Mouse (Mus musculus) midbrain, embryonic 15.5 days (tissue): ENCODE results near the gene Psmd10. TPM values are rescaled to one million over a fixed set of nuclear protein-coding genes. Genes with fewer than 3 reads are reported as not detected.
A peak's percentile ranks its signal among the peaks of the same experiment; 100 is the strongest.

Experiments
- ATAC-seq: fragments of 200-750 bp; cut with Nextera tagmentation; replicated peaks from 2 replicates; pipeline ENCODE4 v1.8.0; 2017; ENCODE audit warnings: moderate TSS enrichment
- H3K27ac ChIP-seq: fragments of 300-500 bp; sonication (generic); 2 replicates; pipeline ENCODE4 v1.5.1; 2015; ENCODE audit warnings: mild to moderate bottlenecking, inconsistent platforms
- H3K27me3 ChIP-seq: fragments of 300-500 bp; sonication (generic); replicated peaks from 2 replicates; pipeline ENCODE4 v1.6.1; 2015; ENCODE audit warnings: inconsistent platforms
- H3K36me3 ChIP-seq: fragments of 300-500 bp; sonication (generic); replicated peaks from 2 replicates; pipeline ENCODE4 v1.6.1; 2015; ENCODE audit warnings: inconsistent platforms
- H3K4me1 ChIP-seq: fragments of 300-500 bp; sonication (generic); 2 replicates; pipeline ENCODE4 v1.6.1; 2015; ENCODE audit warnings: inconsistent platforms
- H3K4me2 ChIP-seq: fragments of 300-500 bp; sonication (generic); 2 replicates; pipeline ENCODE4 v1.6.1; 2015; ENCODE audit warnings: inconsistent platforms, mild to moderate bottlenecking, moderate library complexity
- H3K4me3 ChIP-seq: fragments of 300-500 bp; sonication (generic); 2 replicates; pipeline ENCODE4 v1.5.1; 2015; ENCODE audit warnings: mild to moderate bottlenecking, inconsistent platforms
- H3K9ac ChIP-seq: fragments of 300-500 bp; sonication (generic); 2 replicates; pipeline ENCODE4 v1.6.1; 2015; ENCODE audit warnings: mild to moderate bottlenecking, inconsistent platforms
- H3K9me3 ChIP-seq: fragments of 300-500 bp; sonication (generic); 2 replicates; pipeline ENCODE4 v1.6.1; 2016; ENCODE audit warnings: inconsistent platforms
- WGBS: fragments of 180-500 bp; shearing (Covaris S2); methylation state at CpG from one replicate; pipeline ENCODE4 v1.1.7; 2015; ENCODE audit warnings: mixed read lengths; 5-methylcytosine and 5-hydroxymethylcytosine counted together
- polyA plus RNA-seq: library from polyadenylated mRNA; unstranded; fragments of >200 nt; fragmentation: Nextera tagmentation; extraction: Ambion mirVana; gene quantifications from 2 replicates; pipeline ENCODE4 v1.2.1, GENCODE M21; 2015

Gene Psmd10
- polyA plus RNA-seq, result 43.5 and 46.1 TPM in 2 replicates

- WGBS, result 19% methylated on average over 23 of the region's 23 CpGs
Observed at GRCm38 (mm10) chrX:140956272-140956940, at the start of gene Psmd10, which contains the start of gene Atg4a. Psmd10 (minus strand) TSS chrX:140956728. Atg4a (plus strand) TSS chrX:140956907.

GRCm38 (mm10) chrX:140998885-140999284, 42.4 kb upstream of the Psmd10 start:
- Histone ChIP-seq H3K36me3 (no peaks in the 10 kb centered on the region), H3K4me3 (no peak overlapping the region), H3K27ac (no peak overlapping the region), H3K4me2 (no peak overlapping the region), H3K9ac (no peak overlapping the region), H3K4me1 (no peaks in the 10 kb centered on the region), H3K27me3 (no peaks in the 10 kb centered on the region; the same call in 1 of the 2 replicates), H3K9me3 (no peaks in the 10 kb centered on the region)
- ATAC-seq, result no peak

More at GRCm38 (mm10) chrX:140956272-140956940, at the start of gene Psmd10, which contains the start of gene Atg4a:
- Histone ChIP-seq H3K27me3 (peaks cover 6% of the 10 kb centered on the region), H3K9me3 (no peaks in the 10 kb centered on the region), H3K36me3 (no peaks in the 10 kb centered on the region), H3K27ac (peak within 1 kb of the TSS; percentile 66), H3K9ac (peak within 1 kb of the TSS; percentile 55), H3K4me1 (no peaks in the 10 kb centered on the region), H3K4me3 (peak within 1 kb of the TSS; percentile 55), H3K4me2 (peak within 1 kb of the TSS; percentile 53)
- peak; percentile 99 for ATAC-seq

- 50% methylated on average over 1 of the region's 1 CpGs for WGBS
- no peaks in the 10 kb centered on the region for H3K36me3 ChIP-seq
- H3K4me1 ChIP-seq, result no peaks in the 10 kb centered on the region
Observed at GRCm38 (mm10) chrX:140997912-140998545, 41.5 kb upstream of the Psmd10 start.

GRCm38 (mm10) chrX:140996909-140997516, 40.5 kb upstream of the Psmd10 start:
- ATAC-seq, result peak; percentile 76
- Histone ChIP-seq H3K4me1 (no peaks in the 10 kb centered on the region), H3K4me3 (no peak overlapping the region), H3K27me3 (no peaks in the 10 kb centered on the region; the same call in 1 of the 2 replicates), H3K36me3 (no peaks in the 10 kb centered on the region), H3K4me2 (no peak overlapping the region), H3K27ac (no peak overlapping the region), H3K9ac (no peak overlapping the region), H3K9me3 (no peaks in the 10 kb centered on the region)
- 73% methylated on average over 1 of the region's 1 CpGs for WGBS

More at GRCm38 (mm10) chrX:140997912-140998545, 41.5 kb upstream of the Psmd10 start:
- Histone ChIP-seq H3K27ac (no peak overlapping the region), H3K9me3 (no peaks in the 10 kb centered on the region), H3K9ac (no peak overlapping the region), H3K27me3 (no peaks in the 10 kb centered on the region; the same call in 1 of the 2 replicates), H3K4me3 (no peak overlapping the region), H3K4me2 (no peak overlapping the region)
- 0 out of 2 replicates have a peak, but pooled peaks have one; percentile 30 for ATAC-seq

GRCm38 (mm10) chrX:140985256-140985655, 28.7 kb upstream of the Psmd10 start:
- H3K9ac ChIP-seq, result no peak overlapping the region
- H3K27me3 ChIP-seq, result peaks cover 32% of the 10 kb centered on the region; the same call in 1 of the 2 replicates
- H3K27ac ChIP-seq, result no peak overlapping the region
- no peaks in the 10 kb centered on the region for H3K9me3 ChIP-seq
- H3K4me2 ChIP-seq, result no peak overlapping the region
- 0 out of 2 replicates have a peak, but pooled peaks cover 2% of the 10 kb centered on the region for H3K36me3 ChIP-seq
- no peaks in the 10 kb centered on the region for H3K4me1 ChIP-seq
- 83% methylated on average over 2 of the region's 2 CpGs for WGBS
- H3K4me3 ChIP-seq, result no peak overlapping the region
- ATAC-seq, result no peak

- Histone ChIP-seq H3K27ac (no peak overlapping the region), H3K4me2 (no peak overlapping the region), H3K9ac (no peak overlapping the region), H3K4me1 (no peaks in the 10 kb centered on the region), H3K9me3 (no peaks in the 10 kb centered on the region), H3K27me3 (peaks cover 36% of the 10 kb centered on the region; the same call in 1 of the 2 replicates), H3K4me3 (no peak overlapping the region), H3K36me3 (no peaks in the 10 kb centered on the region)
- ATAC-seq, result no peak
- 69% methylated on average over 6 of the region's 6 CpGs for WGBS
Observed at GRCm38 (mm10) chrX:140984795-140985194, 28.3 kb upstream of the Psmd10 start.

GRCm38 (mm10) chrX:140983206-140983960, 26.9 kb upstream of the Psmd10 start:
- Histone ChIP-seq H3K4me2 (no peak overlapping the region), H3K9ac (no peak overlapping the region), H3K27me3 (peaks cover 35% of the 10 kb centered on the region; the same call in 1 of the 2 replicates), H3K27ac (no peak overlapping the region), H3K36me3 (no peaks in the 10 kb centered on the region), H3K4me1 (no peaks in the 10 kb centered on the region), H3K4me3 (no peak overlapping the region), H3K9me3 (no peaks in the 10 kb centered on the region)
- WGBS, result 67% methylated on average over 6 of the region's 6 CpGs
- no peak for ATAC-seq

GRCm38 (mm10) chrX:140980163-140980562, 23.6 kb upstream of the Psmd10 start:
- Histone ChIP-seq H3K4me1 (no peaks in the 10 kb centered on the region), H3K4me3 (no peak overlapping the region), H3K27me3 (peaks cover 32% of the 10 kb centered on the region; the same call in 1 of the 2 replicates), H3K4me2 (no peak overlapping the region), H3K9ac (no peak overlapping the region), H3K27ac (no peak overlapping the region), H3K9me3 (no peaks in the 10 kb centered on the region), H3K36me3 (no peaks in the 10 kb centered on the region)
- no peak for ATAC-seq
- 75% methylated on average over 4 of the region's 4 CpGs for WGBS

- no peak overlapping the region for H3K9ac ChIP-seq
- WGBS, result 68% methylated on average over 2 of the region's 2 CpGs
- H3K27ac ChIP-seq, result no peak overlapping the region
- no peak overlapping the region for H3K4me2 ChIP-seq
- ATAC-seq, result no peak
- no peaks in the 10 kb centered on the region for H3K4me1 ChIP-seq
- H3K36me3 ChIP-seq, result no peaks in the 10 kb centered on the region
- H3K27me3 ChIP-seq, result peaks cover 30% of the 10 kb centered on the region; the same call in 1 of the 2 replicates
- H3K4me3 ChIP-seq, result no peak overlapping the region
- H3K9me3 ChIP-seq, result no peaks in the 10 kb centered on the region
Observed at GRCm38 (mm10) chrX:140979546-140979945, 23.0 kb upstream of the Psmd10 start.

- no peak overlapping the region for H3K4me3 ChIP-seq
- no peak for ATAC-seq
- H3K36me3 ChIP-seq, result no peaks in the 10 kb centered on the region
- H3K27ac ChIP-seq, result no peak overlapping the region
- no peak overlapping the region for H3K4me2 ChIP-seq
- H3K27me3 ChIP-seq, result peaks cover 30% of the 10 kb centered on the region; the same call in 1 of the 2 replicates
- 88% methylated on average over 1 of the region's 1 CpGs for WGBS
- no peak overlapping the region for H3K9ac ChIP-seq
- no peaks in the 10 kb centered on the region for H3K9me3 ChIP-seq
- H3K4me1 ChIP-seq, result no peaks in the 10 kb centered on the region
Observed at GRCm38 (mm10) chrX:140978943-140979342, 22.4 kb upstream of the Psmd10 start.

GRCm38 (mm10) chrX:140956959-140957358, 431 bp upstream of the Psmd10 start:
- peak; percentile 83 for ATAC-seq

More at GRCm38 (mm10) chrX:140956959-140957358, 431 bp upstream of the Psmd10 start:
- Histone ChIP-seq H3K9me3 (no peaks in the 10 kb centered on the region), H3K4me3 (peak overlapping the region; percentile 55), H3K27ac (no peak overlapping the region), H3K9ac (peak overlapping the region; percentile 26), H3K4me2 (peak overlapping the region; percentile 53), H3K27me3 (peaks cover 6% of the 10 kb centered on the region), H3K36me3 (no peaks in the 10 kb centered on the region), H3K4me1 (no peaks in the 10 kb centered on the region)
- 28% methylated on average over 5 of the region's 5 CpGs for WGBS
